Mouse (Mus musculus) gastrocnemius, adult 8-10 months (tissue): ENCODE measurements around the gene Scube3. TPM values are rescaled to one million over a fixed set of nuclear protein-coding genes. Genes with fewer than 3 reads are reported as not detected.
"Not testable (repeated sequence)": the region's sequence is repeated elsewhere in the genome, so short reads cannot be mapped to it uniquely, and the experiment has no call there.

Source experiments
- DNase-seq, 2 experiments: peaks; one replicate each; pipeline ENCODE4 v3.0.0; 2022; ENCODE audit warnings: low spot score in 2 of 2
- total RNA-seq, 4 experiments: library from RNA; stranded (reverse); gene quantifications; 2 replicates each; pipeline ENCODE4 v1.2.4; 2022

The Scube3 gene
- total RNA-seq, 4 experiments from 2014 or later, result 0.05 to 0.46 (median 0.30) TPM

DNA sequence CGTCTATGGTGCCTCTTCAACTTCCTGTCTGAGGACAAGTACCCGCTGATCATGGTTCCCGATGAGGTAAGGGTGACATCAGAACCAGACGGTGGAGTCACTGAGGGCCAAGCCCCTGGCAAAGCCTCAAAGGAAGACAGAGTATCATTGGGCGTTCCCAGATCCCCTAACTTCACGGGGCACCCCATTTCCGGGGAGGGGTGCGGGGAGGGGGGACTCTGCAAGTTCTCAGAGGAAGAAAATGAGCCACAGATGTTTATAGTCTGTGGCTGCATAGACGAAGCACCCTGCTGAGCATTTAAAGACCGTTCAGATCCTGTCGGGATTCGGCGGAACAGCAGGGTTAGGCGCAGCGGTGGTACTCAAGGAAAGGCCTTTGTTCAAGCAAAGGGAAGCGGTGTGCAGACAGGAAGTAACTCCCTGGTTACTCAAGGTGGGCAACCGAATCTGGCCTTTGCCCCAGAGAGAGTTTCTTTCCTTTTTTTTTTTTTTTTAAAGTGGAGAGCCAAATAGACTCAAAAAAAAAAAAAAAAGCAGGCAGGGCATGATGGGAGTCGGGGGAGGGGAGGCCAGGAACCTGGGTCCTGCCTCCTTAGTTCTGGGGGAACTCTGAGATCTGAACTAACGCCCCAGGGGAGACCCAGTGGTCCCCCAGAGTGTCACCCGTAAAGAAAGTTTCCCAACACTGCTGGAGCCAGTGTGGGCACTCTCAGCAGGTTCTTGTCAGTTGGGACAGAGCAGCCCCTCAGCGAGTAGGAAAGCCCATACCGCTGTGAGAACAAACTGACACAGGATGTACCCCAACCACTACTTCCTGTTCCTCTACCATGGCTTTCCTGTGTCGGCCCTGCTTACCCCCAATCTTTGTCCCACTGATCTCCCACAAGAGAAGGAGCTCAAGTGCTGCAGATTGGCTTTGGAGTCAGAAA, 76.0 kb downstream of the Scube3 start:
- DNase-seq, result no peak

DNA sequence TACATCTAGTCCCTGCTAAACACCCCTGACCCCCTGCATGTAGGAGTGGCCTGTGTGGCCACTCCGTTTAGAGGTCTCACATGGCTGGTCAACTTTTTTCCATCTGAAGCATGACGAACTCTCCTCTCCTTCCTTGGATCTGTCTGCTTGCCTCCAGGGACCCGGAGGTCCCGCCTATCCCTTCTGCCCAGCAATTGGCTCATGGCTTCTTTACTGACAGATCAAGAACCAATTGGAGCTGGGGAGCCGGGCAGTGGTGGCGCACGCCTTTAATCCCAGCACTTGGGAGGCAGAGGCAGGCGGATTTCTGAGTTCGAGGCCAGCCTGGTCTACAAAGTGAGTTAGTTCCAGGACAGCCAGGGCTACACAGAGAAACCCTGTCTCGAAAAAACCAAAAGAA, 80.5 kb downstream of the Scube3 start:
- DNase-seq, result not testable (repeated sequence)

DNA sequence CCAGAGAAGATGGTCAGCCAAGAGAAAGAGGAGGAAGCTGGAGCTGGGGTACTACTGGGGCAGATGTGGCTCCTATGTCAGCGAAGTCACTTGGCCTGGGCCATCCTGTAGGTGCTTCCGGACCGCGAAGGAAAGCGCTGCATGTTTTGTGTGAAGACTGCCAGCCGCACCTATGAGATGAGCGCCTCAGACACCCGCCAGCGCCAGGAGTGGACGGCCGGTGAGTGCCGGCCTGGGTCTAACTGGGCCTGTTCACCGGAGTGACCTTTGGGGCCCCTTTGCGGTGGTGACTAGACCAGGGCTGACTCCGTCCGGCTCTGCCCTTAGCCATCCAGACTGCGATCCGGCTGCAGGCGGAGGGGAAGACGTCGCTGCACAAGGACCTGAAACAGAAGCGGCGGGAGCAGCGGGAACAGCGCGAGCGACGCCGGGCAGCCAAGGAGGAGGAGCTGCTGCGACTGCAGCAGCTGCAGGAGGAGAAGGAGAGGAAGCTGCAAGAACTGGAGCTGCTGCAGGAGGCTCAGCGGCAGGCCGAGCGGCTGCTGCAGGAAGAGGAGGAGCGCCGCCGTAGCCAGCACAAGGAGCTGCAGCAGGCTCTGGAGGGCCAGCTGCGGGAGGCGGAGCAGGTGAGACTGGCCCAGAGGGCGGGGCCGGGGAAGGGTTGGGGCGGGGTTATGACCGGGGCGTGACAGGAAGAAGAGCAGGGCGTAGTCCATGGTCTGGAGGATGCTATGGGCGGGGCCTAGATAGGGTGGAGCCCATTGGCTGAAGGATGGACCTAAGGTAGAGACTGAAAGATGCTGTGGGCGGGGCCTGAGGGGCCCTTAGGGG, 81.8 kb downstream of the Scube3 start:
- DNase-seq, result peak; percentile 90 to 94

Other genes with a start within 250 kb of the Scube3 start
- gene Anks1, start 232.8 kb upstream of the Scube3 start, total RNA-seq, result 1 to 10 TPM; 6.3 to 9.2 (median 7.9) TPM
- gene Taf11, start 232.3 kb upstream of the Scube3 start, total RNA-seq, result 10 to 100 TPM; 15.9 to 18.8 (median 17.0) TPM
- not detected for gene Tcp11, start 61.5 kb upstream of the Scube3 start, total RNA-seq
- gene Zfp523, start 35.0 kb downstream of the Scube3 start, total RNA-seq, result 10 to 100 TPM; 13.0 to 19.2 (median 16.7) TPM
- gene Def6, start 65.6 kb downstream of the Scube3 start, total RNA-seq, result 1 to 10 TPM in 3 of 4 experiments, under 1 TPM in 1; 0.90 to 2.1 (median 1.2) TPM
- 10 to 100 TPM; 24.7 to 28.3 (median 26.1) TPM for gene Ppard, start 90.6 kb downstream of the Scube3 start, total RNA-seq
- gene Fance, start 171.4 kb downstream of the Scube3 start, total RNA-seq, result 10 to 100 TPM in 1 of 4 experiments, 1 to 10 TPM in 3; 9.0 to 14.3 (median 9.3) TPM
- 100 to 1,000 TPM; 377 to 515 (median 422) TPM for gene Rpl10a, start 186.3 kb downstream of the Scube3 start, total RNA-seq
- 1 to 10 TPM; 3.2 to 5.7 (median 4.5) TPM for gene Tead3, start 208.7 kb downstream of the Scube3 start, total RNA-seq
- not detected for gene Tulp1, start 223.1 kb downstream of the Scube3 start, total RNA-seq